Mouse (Mus musculus) ZHBTc4 (cell line): Measurements from ENCODE around the gene Gm39115.
"Not testable (repeated sequence)": the region's sequence is repeated elsewhere in the genome, so short reads cannot be mapped to it uniquely, and the experiment has no call there.

Experiments
- DNase-seq: peaks from one replicate; pipeline ENCODE4 v3.0.0-alpha.2; 2011; ENCODE audit warnings: low read depth, low spot score

The Gm39115 gene

GRCm38 (mm10) chr7:142135934-142136333 lies at the start of gene Gm39115:
Gene Gm39115, minus strand, starts transcription at chr7:142136034.
- DNase-seq = not testable (repeated sequence)

GRCm38 (mm10) chr7:142181021-142181420 lies 45.2 kb upstream of the Gm39115 start:
- DNase-seq = no peak

GRCm38 (mm10) chr7:142178685-142179084 lies 42.9 kb upstream of the Gm39115 start:
- no peak for DNase-seq

- not testable (repeated sequence) for DNase-seq
Measured at GRCm38 (mm10) chr7:142175905-142176304, 40.1 kb upstream of the Gm39115 start, which contains the start of gene Krtap5-2. Gene Krtap5-2, minus strand, starts transcription at chr7:142176005.

GRCm38 (mm10) chr7:142169836-142170235 lies 34.0 kb upstream of the Gm39115 start:
- peak; percentile 54 for DNase-seq

GRCm38 (mm10) chr7:142165639-142166038 lies 29.8 kb upstream of the Gm39115 start, which contains the start of gene Gm4553:
Gene Gm4553, minus strand, starts transcription at chr7:142165739.
- DNase-seq = not testable (repeated sequence)

GRCm38 (mm10) chr7:142159366-142159765 lies 23.5 kb upstream of the Gm39115 start:
- DNase-seq = no peak

GRCm38 (mm10) chr7:142157013-142157412 lies 21.2 kb upstream of the Gm39115 start, which contains the start of gene Gm29735:
Gene Gm29735, minus strand, starts transcription at chr7:142157113.
- DNase-seq = not testable (repeated sequence)

- DNase-seq = no peak
Measured at GRCm38 (mm10) chr7:142155308-142155707, 19.5 kb upstream of the Gm39115 start.

- DNase-seq = no peak
Measured at GRCm38 (mm10) chr7:142152191-142152590, 16.4 kb upstream of the Gm39115 start.

GRCm38 (mm10) chr7:142148633-142149032 lies 12.8 kb upstream of the Gm39115 start:
- no peak for DNase-seq

- peak; percentile 80 for DNase-seq
Measured at GRCm38 (mm10) chr7:142146033-142146432, 10.2 kb upstream of the Gm39115 start.

- no peak for DNase-seq
Measured at GRCm38 (mm10) chr7:142145413-142145940, 9.6 kb upstream of the Gm39115 start.

- DNase-seq = no peak
Measured at GRCm38 (mm10) chr7:142144507-142144906, 8.7 kb upstream of the Gm39115 start, which contains the start of gene Gm45337. Gene Gm45337, minus strand, starts transcription at chr7:142144607.

GRCm38 (mm10) chr7:142143506-142144010 lies 7.7 kb upstream of the Gm39115 start:
- not testable (repeated sequence) for DNase-seq

GRCm38 (mm10) chr7:142140696-142141095 lies 4.9 kb upstream of the Gm39115 start:
- peak; percentile 62 for DNase-seq

- no peak for DNase-seq
Measured at GRCm38 (mm10) chr7:142134206-142134995, 1.4 kb downstream of the Gm39115 start.

- DNase-seq = no peak
Measured at GRCm38 (mm10) chr7:142128843-142129242, 7.0 kb downstream of the Gm39115 start.

GRCm38 (mm10) chr7:142120629-142121028 lies 15.2 kb downstream of the Gm39115 start, which contains the start of gene Gm45618:
Gene Gm45618, minus strand, starts transcription at chr7:142120729.
- not testable (repeated sequence) for DNase-seq

GRCm38 (mm10) chr7:142119632-142120031 lies 16.2 kb downstream of the Gm39115 start:
- peak; percentile 53 for DNase-seq

- no peak for DNase-seq
Measured at GRCm38 (mm10) chr7:142104747-142105146, 31.1 kb downstream of the Gm39115 start.

- DNase-seq = peak; percentile 85
Measured at GRCm38 (mm10) chr7:142097776-142098175, 38.1 kb downstream of the Gm39115 start.
